9 mouse cellular contexts compared by ENCODE assay signal in genomic region chr5:35245555-35246273, GRCm38 (mm10). TPM values are rescaled to one million over a fixed set of nuclear protein-coding genes. Genes with fewer than 3 reads are reported as not detected.
DNase-seq lines count a peak whose midpoint lies in the region; ATAC-seq and TF ChIP-seq lines count a peak whose summit lies in the region.
"Had no signal": no experiment of that assay in that cellular context is flagged by ENCODE, and none has a peak within 500 bp of the region (broad histone marks: within the 10 kb centered on the region; RNA-seq: fewer than 3 reads in every experiment).

No protein-coding gene starts in this region.

- H3K27me3 ChIP-seq in kidney, adult 2 months (replicated peaks; ENCODE audit: control insufficient read depth, insufficient read depth, low read length), result no peaks in the 10 kb centered on the region
- 0 out of 2 replicates have a peak, but pooled peaks cover 6% of the 10 kb centered on the region for H3K27me3 ChIP-seq in kidney, embryonic 15.5 days
- H3K27me3 ChIP-seq: embryonic facial prominence, embryonic 13.5 days had no signal

- 54% methylated on average over 11 of the region's 11 CpGs for WGBS in kidney, adult 2 months
- WGBS in kidney, embryonic 15.5 days, result 57% methylated on average over 11 of the region's 11 CpGs

- TF ChIP-seq POLR2A in kidney, adult 2 months (IDR thresholded peaks at IDR 0.05; ENCODE audit: low read depth, low read length), result no peak

- no peak for ATAC-seq in kidney, embryonic 15.5 days (replicated peaks; ENCODE audit: low FRiP score)

- H3K27ac ChIP-seq in kidney, adult 2 months (ENCODE audit: insufficient read depth, low read depth, low read length), result no peak overlapping the region
- no peak overlapping the region for H3K27ac ChIP-seq in kidney, embryonic 15.5 days
- H3K27ac ChIP-seq: embryonic facial prominence, embryonic 13.5 days had no signal

- no peak for TF ChIP-seq CTCF in kidney, adult 2 months (conservative IDR thresholded peaks at IDR 0.05; ENCODE audit: insufficient read depth, insufficient read length, low read depth, low read length)

- no peak overlapping the region for H3K4me3 ChIP-seq in kidney, adult 2 months (ENCODE audit: insufficient read depth, low read depth, low read length)
- no peak overlapping the region for H3K4me3 ChIP-seq in kidney, embryonic 15.5 days (replicated peaks)
- H3K4me3 ChIP-seq: embryonic facial prominence, embryonic 13.5 days had no signal

- intact Hi-C loops in left cerebral cortex, postnatal 10 days (cut with DNase I), result no loop called here

- H3K4me2 ChIP-seq in kidney, embryonic 15.5 days, result no peak overlapping the region
- H3K4me2 ChIP-seq: embryonic facial prominence, embryonic 13.5 days had no signal

- no peaks in the 10 kb centered on the region for H3K36me3 ChIP-seq in kidney, adult 2 months (ENCODE audit: control insufficient read depth, insufficient read depth, low read length)
- H3K36me3 ChIP-seq in kidney, embryonic 15.5 days, result no peaks in the 10 kb centered on the region
- H3K36me3 ChIP-seq: embryonic facial prominence, embryonic 13.5 days had no signal

- peak; percentile 6 for DNase-seq in kidney, adult 2 months
- DNase-seq in urinary bladder, postnatal 14 days (ENCODE audit: low spot score), result peak; percentile 12
- no peak for DNase-seq in urinary bladder, adult 18-20 months (ENCODE audit: low spot score in 2 of 2)
- peak; percentile 21 to 73 for DNase-seq in left cerebral cortex, postnatal 10 days (ENCODE audit: extremely low spot score in 1 of 2, low spot score in 2 of 2)
- DNase-seq in testis, postnatal 14 days (ENCODE audit: low spot score), result peak; percentile 63
- no peak for DNase-seq in B cell, adult 2 months
- DNase-seq in gastrocnemius, adult 18-20 months (ENCODE audit: low spot score), result no peak

- no peaks in the 10 kb centered on the region for H3K9me3 ChIP-seq in kidney, embryonic 15.5 days (replicated peaks)

- H3K4me1 ChIP-seq in kidney, adult 2 months (ENCODE audit: control insufficient read depth, insufficient read depth, low read length), result no peaks in the 10 kb centered on the region
- H3K4me1 ChIP-seq in kidney, embryonic 15.5 days, result 0 out of 2 replicates have a peak, but pooled peaks cover 9% of the 10 kb centered on the region

- no peak overlapping the region for H3K9ac ChIP-seq in kidney, embryonic 15.5 days
- H3K9ac ChIP-seq: embryonic facial prominence, embryonic 13.5 days had no signal

RNA-seq across cellular contexts. Expression of gene Adra2c, which starts 32.4 kb away (rescaled TPM):
- polyA plus RNA-seq in kidney, adult 2 months (2012; rRNA removed), result 1.8 and 2.1 TPM in 2 replicates
- polyA plus RNA-seq in kidney, embryonic 15.5 days (2015; fragmentation: Nextera tagmentation; extraction: Ambion mirVana), result 0.40 and 0.41 TPM in 2 replicates
- 10 to 100 TPM in 1 of 2 experiments, 1 to 10 TPM in 1; 6.5 to 12.0 TPM for total RNA-seq in left cerebral cortex, postnatal 10 days (2021)
- total RNA-seq in gastrocnemius, adult 18-20 months (2021), result under 1 TPM; 0.18 to 0.31 TPM

Comparison
In these comparisons a context has a peak if more than half of its experiments do, and no peak if none do; other contexts are left out.
1. DNase-seq: peak in kidney, adult 2 months (single experiment), urinary bladder, postnatal 14 days (single experiment), left cerebral cortex, postnatal 10 days (2 of 2) and testis, postnatal 14 days (single experiment); none in urinary bladder, adult 18-20 months (0 of 2), B cell, adult 2 months (0 of 2) and gastrocnemius, adult 18-20 months (single experiment).
2. RNA of gene Adra2c, which starts 32.4 kb away (total RNA-seq): 6.5 to 12.0 TPM in left cerebral cortex, postnatal 10 days; 0.18 to 0.31 TPM in gastrocnemius, adult 18-20 months; every median in the first group is over 4 times any median in the second.